Mouse (Mus musculus) lung, embryonic 16.5 days (tissue): ENCODE measurements around the gene Gcsh. TPM values are rescaled to one million over a fixed set of nuclear protein-coding genes. Genes with fewer than 3 reads are reported as not detected.

ENCODE experiments used
- ATAC-seq: fragments of 200-750 bp; cut with Nextera tagmentation; 2 replicates; pipeline ENCODE4 v1.8.0; 2017; ENCODE audit warnings: low read depth, mild to moderate bottlenecking, moderate library complexity
- H3K27ac ChIP-seq: fragments of 300-500 bp; sonication (generic); 2 replicates; pipeline ENCODE4 v1.5.1; 2014; ENCODE audit warnings: mild to moderate bottlenecking, control low read depth, low read length
- H3K27me3 ChIP-seq: fragments of 300-500 bp; sonication (generic); 2 replicates; pipeline ENCODE4 v1.6.1; 2014; ENCODE audit warnings: low read depth, low read length, mixed read lengths; ENCODE audit not compliant: control insufficient read depth, insufficient read depth
- H3K36me3 ChIP-seq: fragments of 300-500 bp; sonication (generic); 2 replicates; pipeline ENCODE4 v1.6.1; 2014; ENCODE audit warnings: low read length; ENCODE audit not compliant: control insufficient read depth, insufficient read depth
- H3K4me1 ChIP-seq: fragments of 300-500 bp; sonication (generic); replicated peaks from 2 replicates; pipeline ENCODE4 v1.6.1; 2014; ENCODE audit warnings: low read length, mixed read lengths; ENCODE audit not compliant: control insufficient read depth, insufficient read depth
- H3K4me2 ChIP-seq: fragments of 300-500 bp; sonication (generic); 2 replicates; pipeline ENCODE4 v1.6.1; 2014; ENCODE audit warnings: low read depth, low read length, control low read depth
- H3K4me3 ChIP-seq: fragments of 300-500 bp; sonication (generic); 2 replicates; pipeline ENCODE4 v1.5.1; 2014; ENCODE audit warnings: mild to moderate bottlenecking, low read length, control low read depth
- H3K9ac ChIP-seq: fragments of 300-500 bp; sonication (generic); 2 replicates; pipeline ENCODE4 v1.6.1; 2014; ENCODE audit warnings: low read length, control low read depth
- H3K9me3 ChIP-seq: fragments of 300-500 bp; sonication (generic); 2 replicates; pipeline ENCODE4 v1.6.1; 2016; ENCODE audit warnings: low read length; ENCODE audit not compliant: control insufficient read depth
- WGBS: fragments of 180-500 bp; shearing (Covaris S2); extraction: QIAGEN DNeasy Blood & Tissue Kit; methylation state at CpG from one replicate; pipeline ENCODE4 v1.1.7; 2014; 5-methylcytosine and 5-hydroxymethylcytosine counted together
- polyA plus RNA-seq: library from polyadenylated mRNA; unstranded; fragments of >200 nt; fragmentation: Nextera tagmentation; extraction: Ambion mirVana; gene quantifications from 2 replicates; pipeline ENCODE4 v1.2.1, GENCODE M21; 2015

The Gcsh gene
- 92.2 and 95.9 TPM in 2 replicates for polyA plus RNA-seq

DNA sequence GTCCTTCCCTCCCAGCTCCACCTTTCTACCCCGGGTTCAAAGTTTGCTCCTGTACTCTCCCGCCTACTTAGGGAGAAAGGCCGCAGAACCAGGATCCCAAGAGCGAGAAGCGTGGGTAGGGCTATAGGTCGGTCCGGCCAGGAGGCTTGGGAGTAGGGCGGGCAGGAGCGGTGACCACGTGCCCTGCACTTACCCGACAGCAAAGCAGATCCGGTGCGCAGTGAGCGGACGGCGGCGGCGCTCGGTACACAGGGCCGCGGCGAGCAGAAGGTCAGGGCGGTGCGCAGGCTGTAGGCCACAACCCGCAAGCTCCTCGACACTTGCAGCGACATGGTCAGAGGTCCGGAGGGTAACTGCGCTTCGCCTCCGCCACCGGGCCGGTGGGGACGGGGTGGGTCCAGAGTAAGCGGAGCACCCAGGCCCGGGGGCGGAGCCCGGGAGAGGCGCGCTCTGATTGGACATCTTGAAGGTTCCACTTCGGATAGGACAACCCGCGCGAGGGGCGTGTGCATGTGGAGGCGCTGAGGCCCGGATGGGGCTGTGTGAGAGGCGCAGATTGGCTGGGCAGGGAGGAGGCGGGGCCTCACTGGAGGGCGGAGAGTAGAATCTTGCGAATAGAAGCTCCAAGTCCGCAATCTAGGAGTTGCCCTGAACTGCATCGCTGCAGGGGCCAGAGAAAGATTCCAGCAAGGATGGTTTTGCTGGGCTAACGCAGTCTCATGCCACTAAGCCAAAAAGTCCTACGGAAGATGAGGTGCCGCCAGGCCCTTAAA, at the start of gene Gcsh:
Gene Gcsh, minus strand, starts transcription at position 443 of the 773 bp plus-strand sequence.
- Histone ChIP-seq H3K4me2 (peak within 1 kb of the TSS; percentile 86), H3K36me3 (no peaks in the 10 kb centered on the region), H3K4me3 (peak within 1 kb of the TSS; percentile 69), H3K4me1 (peaks cover 10% of the 10 kb centered on the region), H3K27ac (peak within 1 kb of the TSS; percentile 62), H3K9me3 (no peaks in the 10 kb centered on the region), H3K9ac (peak within 1 kb of the TSS; percentile 83), H3K27me3 (no peaks in the 10 kb centered on the region)
- under 1% methylated on average over 56 of the region's 56 CpGs for WGBS
- peak; percentile 100 for ATAC-seq

GRCm38 (mm10) chr8:117039843-117040242, 46.5 kb upstream of the Gcsh start:
- no peak overlapping the region for H3K9ac ChIP-seq
- ATAC-seq: no peak

DNA sequence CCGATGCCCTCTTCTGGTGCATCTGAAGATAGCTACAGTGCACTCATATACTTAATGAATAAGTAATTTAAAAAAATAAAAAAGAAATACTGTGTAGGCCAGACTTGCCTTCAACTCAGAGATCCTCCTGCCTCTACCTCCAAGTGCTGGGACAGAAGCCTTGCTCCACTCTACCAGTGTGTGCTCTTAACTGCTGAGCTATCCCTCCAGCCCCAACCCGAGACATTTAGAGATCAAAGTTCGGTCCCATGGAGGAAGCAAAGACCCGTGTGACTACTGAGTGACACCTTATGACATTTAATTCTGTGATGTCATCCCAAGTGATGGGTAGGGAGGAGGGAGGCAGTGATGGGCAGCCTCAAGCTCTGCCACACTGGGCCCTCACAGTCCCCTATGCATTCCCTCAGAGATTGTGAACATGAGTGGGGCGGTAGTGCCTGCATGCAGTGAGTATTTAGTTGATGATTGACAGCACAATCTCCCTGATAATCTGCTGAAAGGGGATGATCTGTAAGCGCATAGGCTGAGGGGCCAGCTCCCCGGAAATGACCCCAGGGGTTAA, 44.1 kb upstream of the Gcsh start:
- WGBS: 74% methylated on average over 7 of the region's 7 CpGs
- no peak overlapping the region for H3K9ac ChIP-seq
- H3K36me3 ChIP-seq: no peaks in the 10 kb centered on the region
- no peak overlapping the region for H3K4me2 ChIP-seq
- no peaks in the 10 kb centered on the region for H3K9me3 ChIP-seq
- H3K4me3 ChIP-seq: no peak overlapping the region
- no peak overlapping the region for H3K27ac ChIP-seq
- ATAC-seq: no peak
- no peaks in the 10 kb centered on the region for H3K27me3 ChIP-seq
- no peaks in the 10 kb centered on the region for H3K4me1 ChIP-seq

More at GRCm38 (mm10) chr8:117039843-117040242, 46.5 kb upstream of the Gcsh start:
- 64% methylated on average over 7 of the region's 7 CpGs for WGBS
- Histone ChIP-seq H3K4me3 (no peak overlapping the region), H3K9me3 (no peaks in the 10 kb centered on the region), H3K27me3 (no peaks in the 10 kb centered on the region), H3K27ac (no peak overlapping the region), H3K4me2 (no peak overlapping the region), H3K4me1 (no peaks in the 10 kb centered on the region), H3K36me3 (no peaks in the 10 kb centered on the region)

DNA sequence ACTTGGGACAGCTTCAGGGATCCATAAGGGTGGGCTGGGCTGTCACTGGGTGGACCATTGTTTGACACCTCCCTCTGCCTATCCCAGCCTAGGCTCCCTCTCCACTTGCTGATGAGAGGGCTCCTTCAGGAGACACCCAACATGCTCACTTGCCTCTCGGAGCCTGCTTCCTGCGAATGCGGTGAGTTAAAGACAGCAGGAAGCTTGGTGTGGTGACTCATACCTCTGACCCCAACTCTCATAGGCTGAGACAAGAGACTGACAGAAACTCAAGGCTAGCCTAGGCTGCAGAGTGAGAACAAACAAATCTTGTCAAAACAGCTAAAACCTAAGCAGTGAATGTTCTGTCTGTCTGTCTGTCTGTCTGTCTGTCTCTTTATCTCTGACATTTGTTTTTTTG, 40.1 kb upstream of the Gcsh start:
- Histone ChIP-seq H3K9ac (no peak overlapping the region), H3K4me2 (no peak overlapping the region), H3K27ac (no peak overlapping the region), H3K36me3 (no peaks in the 10 kb centered on the region), H3K4me3 (no peak overlapping the region), H3K4me1 (no peaks in the 10 kb centered on the region), H3K27me3 (no peaks in the 10 kb centered on the region), H3K9me3 (no peaks in the 10 kb centered on the region)
- no peak for ATAC-seq
- WGBS: 49% methylated on average over 3 of the region's 3 CpGs

GRCm38 (mm10) chr8:117032609-117033008, 39.3 kb upstream of the Gcsh start:
- WGBS: 67% methylated on average over 8 of the region's 8 CpGs
- Histone ChIP-seq H3K36me3 (no peaks in the 10 kb centered on the region), H3K27ac (no peak overlapping the region), H3K4me3 (no peak overlapping the region), H3K27me3 (no peaks in the 10 kb centered on the region), H3K4me1 (no peaks in the 10 kb centered on the region), H3K9ac (no peak overlapping the region), H3K9me3 (no peaks in the 10 kb centered on the region), H3K4me2 (no peak overlapping the region)
- ATAC-seq: no peak

GRCm38 (mm10) chr8:117031476-117031875, 38.1 kb upstream of the Gcsh start:
- Histone ChIP-seq H3K27me3 (no peaks in the 10 kb centered on the region), H3K27ac (no peak overlapping the region), H3K9ac (no peak overlapping the region), H3K4me2 (no peak overlapping the region), H3K9me3 (no peaks in the 10 kb centered on the region), H3K4me3 (no peak overlapping the region), H3K36me3 (no peaks in the 10 kb centered on the region), H3K4me1 (no peaks in the 10 kb centered on the region)
- WGBS: 37% methylated on average over 6 of the region's 6 CpGs
- no peak for ATAC-seq

DNA sequence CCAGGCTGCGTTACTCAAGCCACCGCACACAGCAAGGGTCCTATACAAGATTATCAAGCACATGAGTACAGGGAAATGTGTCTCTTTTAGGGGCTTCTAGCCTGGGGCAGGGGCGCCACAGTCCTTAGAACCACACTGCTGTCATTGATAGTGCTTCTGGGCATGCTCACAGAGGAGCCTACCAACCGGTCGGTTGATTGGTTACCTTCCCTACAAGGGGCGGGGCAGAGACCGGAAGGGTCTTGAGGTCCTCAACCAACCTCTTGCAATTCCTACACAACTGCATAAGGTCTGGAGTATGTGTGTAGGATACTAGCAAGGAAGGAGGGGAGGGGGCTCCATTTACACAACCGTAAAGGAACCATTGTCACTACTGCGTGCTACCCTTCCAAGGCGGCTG, 35.3 kb upstream of the Gcsh start:
- Histone ChIP-seq H3K27me3 (no peaks in the 10 kb centered on the region), H3K4me3 (no peak overlapping the region), H3K36me3 (no peaks in the 10 kb centered on the region), H3K9ac (no peak overlapping the region), H3K4me1 (no peaks in the 10 kb centered on the region), H3K9me3 (no peaks in the 10 kb centered on the region), H3K27ac (no peak overlapping the region), H3K4me2 (no peak overlapping the region)
- ATAC-seq: no peak
- 89% methylated on average over 10 of the region's 10 CpGs for WGBS

DNA sequence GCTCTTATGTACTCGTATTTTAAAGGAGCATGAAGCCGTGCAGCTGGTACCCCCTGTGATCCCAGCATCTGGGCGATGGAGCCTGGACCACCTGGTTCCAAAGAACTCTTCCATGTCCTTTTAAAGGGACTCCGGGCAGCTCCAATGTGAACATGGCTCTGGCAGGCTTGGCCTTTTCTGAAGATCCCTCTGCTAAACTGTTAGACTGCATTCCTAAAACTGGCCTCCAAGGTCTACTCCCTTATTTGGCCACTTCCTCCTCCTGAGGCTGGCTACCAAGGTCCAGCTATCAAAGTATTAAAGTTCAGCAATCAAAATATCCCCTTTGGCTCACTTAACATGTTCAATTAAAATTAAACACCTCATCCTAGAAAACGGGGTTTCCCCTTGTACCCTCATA, 34.3 kb upstream of the Gcsh start:
- H3K27me3 ChIP-seq: no peaks in the 10 kb centered on the region
- no peak overlapping the region for H3K4me2 ChIP-seq
- 78% methylated on average over 5 of the region's 5 CpGs for WGBS
- H3K9ac ChIP-seq: no peak overlapping the region
- no peaks in the 10 kb centered on the region for H3K9me3 ChIP-seq
- no peak overlapping the region for H3K4me3 ChIP-seq
- H3K36me3 ChIP-seq: no peaks in the 10 kb centered on the region
- ATAC-seq: no peak
- no peak overlapping the region for H3K27ac ChIP-seq
- H3K4me1 ChIP-seq: no peaks in the 10 kb centered on the region

GRCm38 (mm10) chr8:117022297-117022993, 29.1 kb upstream of the Gcsh start:
- Histone ChIP-seq H3K9ac (no peak overlapping the region), H3K4me2 (no peak overlapping the region), H3K27ac (no peak overlapping the region), H3K4me3 (no peak overlapping the region), H3K4me1 (no peaks in the 10 kb centered on the region; the same call in 1 of the 2 replicates), H3K36me3 (no peaks in the 10 kb centered on the region), H3K9me3 (no peaks in the 10 kb centered on the region), H3K27me3 (no peaks in the 10 kb centered on the region; the same call in 1 of the 2 replicates)
- WGBS: 44% methylated on average over 1 of the region's 1 CpGs
- peak; percentile 85 for ATAC-seq
